Mouse (Mus musculus) limb, embryonic 11.5 days (tissue): ENCODE results near the gene Gm3182. TPM values are rescaled to one million over a fixed set of nuclear protein-coding genes. Genes with fewer than 3 reads are reported as not detected.
"Not testable (repeated sequence)": the region's sequence is repeated elsewhere in the genome, so short reads cannot be mapped to it uniquely, and the experiment has no call there.

Source experiments
- ATAC-seq: fragments of 200-750 bp; cut with Nextera tagmentation; 2 replicates; pipeline ENCODE4 v1.8.0; 2017; ENCODE audit warnings: low read depth; ENCODE audit not compliant: insufficient number of reproducible peaks, low FRiP score, low TSS enrichment
- DNase-seq: peaks from one replicate; pipeline ENCODE4 v3.0.0-alpha.2; 2015; ENCODE audit warnings: low spot score
- H3K27ac ChIP-seq: fragments of 300-500 bp; sonication (generic); replicated peaks from 2 replicates; pipeline ENCODE4 v1.5.1; 2014; ENCODE audit warnings: low read depth, mild to moderate bottlenecking, low read length
- H3K27me3 ChIP-seq: fragments of 300-500 bp; sonication (generic); 2 replicates; pipeline ENCODE4 v1.6.1; 2014; ENCODE audit warnings: mild to moderate bottlenecking, low read length, mixed read lengths; ENCODE audit not compliant: control insufficient read depth, insufficient read depth
- H3K36me3 ChIP-seq: fragments of 300-500 bp; sonication (generic); 2 replicates; pipeline ENCODE4 v1.6.1; 2014; ENCODE audit warnings: mild to moderate bottlenecking, low read length, moderate library complexity, mixed read lengths; ENCODE audit not compliant: control insufficient read depth, insufficient read depth
- H3K4me1 ChIP-seq: fragments of 300-500 bp; sonication (generic); 2 replicates; pipeline ENCODE4 v1.6.1; 2014; ENCODE audit warnings: low read length, mixed read lengths; ENCODE audit not compliant: control insufficient read depth, insufficient read depth
- H3K4me2 ChIP-seq: fragments of 300-500 bp; sonication (generic); 2 replicates; pipeline ENCODE4 v1.6.1; 2014; ENCODE audit warnings: low read depth, mild to moderate bottlenecking, moderate library complexity; ENCODE audit not compliant: severe bottlenecking
- H3K4me3 ChIP-seq: fragments of 300-500 bp; sonication (generic); 2 replicates; pipeline ENCODE4 v1.5.1; 2014; ENCODE audit warnings: low read depth, low read length
- H3K9ac ChIP-seq: fragments of 300-500 bp; sonication (generic); 2 replicates; pipeline ENCODE4 v1.6.1; 2014; ENCODE audit warnings: mild to moderate bottlenecking, low read length
- H3K9me3 ChIP-seq: fragments of 300-500 bp; sonication (generic); 2 replicates; pipeline ENCODE4 v1.6.1; 2016; ENCODE audit warnings: low read length; ENCODE audit not compliant: control insufficient read depth
- WGBS: fragments of 180-500 bp; shearing (Covaris S2); extraction: QIAGEN DNeasy Blood & Tissue Kit; methylation state at CpG from one replicate; pipeline ENCODE4 v1.1.7; 2014; 5-methylcytosine and 5-hydroxymethylcytosine counted together
- polyA plus RNA-seq: library from polyadenylated mRNA; unstranded; fragments of >200 nt; fragmentation: Nextera tagmentation; extraction: Ambion mirVana; gene quantifications from 2 replicates; pipeline ENCODE4 v1.2.1, GENCODE M21; 2014

The Gm3182 gene
- not detected in 2 replicates for polyA plus RNA-seq

DNA sequence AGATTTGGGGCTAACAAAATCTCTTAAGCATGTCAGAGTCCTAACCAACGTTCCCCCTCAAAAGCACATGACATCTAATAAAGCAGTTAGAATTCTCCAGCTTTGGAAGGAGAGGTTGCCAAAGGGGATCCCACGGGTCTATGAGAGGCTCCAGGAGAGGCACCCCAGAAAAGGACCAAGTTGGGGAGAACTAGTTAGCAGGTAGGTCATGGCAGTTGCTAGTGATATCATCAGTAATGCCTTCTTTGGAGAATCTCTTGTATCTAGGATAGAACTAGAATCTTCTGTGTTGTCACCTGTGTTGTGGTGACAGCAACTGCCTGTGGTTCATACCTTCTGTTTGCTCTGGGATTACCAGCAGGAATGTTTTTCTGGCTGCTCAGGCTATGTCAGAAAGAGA, at the start of gene Gm3182:
TSS of gene Gm3182 (plus strand) at position 301 of the 400 bp plus-strand sequence.
- not testable (repeated sequence) for H3K36me3 ChIP-seq, H3K27ac ChIP-seq, H3K27me3 ChIP-seq, DNase-seq, H3K9ac ChIP-seq, H3K4me3 ChIP-seq, H3K4me1 ChIP-seq, ATAC-seq, H3K4me2 ChIP-seq, H3K9me3 ChIP-seq
- no CpG with 5 or more reads among the region's 2 CpGs for WGBS

DNA sequence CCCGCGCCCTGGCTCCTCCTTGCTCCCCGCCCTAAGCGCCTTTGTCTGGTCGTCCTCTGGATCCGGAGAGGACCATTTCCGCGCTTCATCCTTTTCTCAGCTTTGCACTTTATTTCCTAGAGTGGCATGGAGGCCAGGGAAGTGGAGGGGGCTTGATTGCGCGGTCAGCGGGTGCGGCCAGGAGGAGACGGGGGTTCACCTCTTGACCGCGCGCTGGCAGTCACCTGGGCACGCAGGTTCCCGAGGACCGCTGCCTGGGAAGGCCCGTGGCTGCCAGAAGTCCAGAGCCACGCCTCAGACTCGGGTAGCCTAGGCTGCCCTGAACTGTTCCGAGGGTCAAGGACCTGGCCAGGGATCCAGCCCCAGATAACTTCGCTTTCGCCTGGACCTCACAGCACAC, 17.9 kb downstream of the Gm3182 start:
- not testable (repeated sequence) for H3K27ac ChIP-seq, H3K36me3 ChIP-seq, H3K4me3 ChIP-seq, H3K9ac ChIP-seq, H3K4me1 ChIP-seq, ATAC-seq, H3K9me3 ChIP-seq, H3K27me3 ChIP-seq
- peak overlapping the region; percentile 36 for H3K4me2 ChIP-seq
- 0% methylated on average over 16 of the region's 25 CpGs for WGBS
- DNase-seq, result peak; percentile 18

Other genes starting within 250 kb of the Gm3182 start
- not detected in 2 replicates for gene Gm3138, start 232.1 kb upstream of the Gm3182 start, polyA plus RNA-seq
- not detected in 2 replicates for gene Gm3149, start 164.5 kb upstream of the Gm3182 start, polyA plus RNA-seq
- 0.20 and 0.47 TPM in 2 replicates for gene 2610042L04Rik, start 147.0 kb upstream of the Gm3182 start, polyA plus RNA-seq
- not detected in 2 replicates for gene Gm3159, start 84.2 kb upstream of the Gm3182 start, polyA plus RNA-seq
- 0.96 and 1.0 TPM in 2 replicates for gene Gm3164, start 66.3 kb upstream of the Gm3182 start, polyA plus RNA-seq
- not detected in 2 replicates for gene Gm3173, start 50.8 kb upstream of the Gm3182 start, polyA plus RNA-seq
- gene Gm3047, start 73.7 kb downstream of the Gm3182 start, polyA plus RNA-seq, result not detected in 2 replicates
- not detected in 2 replicates for gene Gm8159, start 150.6 kb downstream of the Gm3182 start, polyA plus RNA-seq
- not detected in 2 replicates for gene Gm3239, start 182.4 kb downstream of the Gm3182 start, polyA plus RNA-seq
- not detected in 2 replicates for gene Gm7876, start 227.5 kb downstream of the Gm3182 start, polyA plus RNA-seq
- 0.15 and 0.16 TPM in 2 replicates for gene Gm3252, start 245.0 kb downstream of the Gm3182 start, polyA plus RNA-seq